Mouse (Mus musculus): ENCODE data around the gene Fgfr2.

DNA sequence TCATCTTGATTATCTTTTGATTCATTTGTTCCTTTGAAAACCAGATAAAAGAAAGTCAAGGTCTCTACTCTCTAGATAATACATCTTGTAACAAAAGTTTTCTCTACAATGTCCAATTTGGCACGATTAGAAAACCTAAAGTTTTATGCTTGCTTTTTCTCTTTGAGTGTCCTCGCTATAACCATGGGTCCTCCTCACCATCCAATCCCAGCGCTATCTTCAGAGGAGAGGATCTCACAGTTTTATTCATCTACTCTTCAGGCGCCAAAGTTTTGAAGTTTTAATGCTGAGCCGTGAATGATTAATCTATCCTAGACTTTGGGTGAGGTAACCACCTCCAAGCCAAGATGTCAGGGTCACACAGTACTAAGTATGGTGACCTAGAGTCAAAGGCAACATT is 2687.4 kb downstream of the Fgfr2 start:
- TF ChIP-seq CTCF (conservative IDR thresholded peaks at IDR 0.05; ENCODE audit: low read length) = no peak
- TF ChIP-seq NANOG (IDR thresholded peaks at IDR 0.05; ENCODE audit: borderline replicate concordance, low read length) = no peak

All from E14TG2a.4 (cell line).